Mouse (Mus musculus) hematopoietic stem cell, adult 5-6 weeks (primary cell): ENCODE results near the gene Prrc2a. TPM values are rescaled to one million over a fixed set of nuclear protein-coding genes. Genes with fewer than 3 reads are reported as not detected.

Source experiments
- ATAC-seq, 2 experiments: fragments of 125-278 bp in 1 of 2; replicated peaks in 1 of 2; 2 replicates each; pipeline ENCODE4 v1.8.0; 2016 to 2017; ENCODE audit warnings: inconsistent platforms in 2 of 2, mild to moderate bottlenecking in 2 of 2, moderate number of reproducible peaks in 2 of 2, low read depth in 1 of 2, moderate TSS enrichment in 1 of 2; ENCODE audit not compliant: low FRiP score in 2 of 2, poor library complexity in 2 of 2, severe bottlenecking in 2 of 2, insufficient read depth in 1 of 2, low TSS enrichment in 1 of 2
- total RNA-seq: library from RNA; stranded (forward); fragments of 172-1452, 232-1000 nt; gene quantifications from 2 replicates; pipeline ENCODE4 v1.2.3, GENCODE M21; 2017

The Prrc2a gene
- total RNA-seq, 1 experiment from 2014 or later: 65.9 TPM

DNA sequence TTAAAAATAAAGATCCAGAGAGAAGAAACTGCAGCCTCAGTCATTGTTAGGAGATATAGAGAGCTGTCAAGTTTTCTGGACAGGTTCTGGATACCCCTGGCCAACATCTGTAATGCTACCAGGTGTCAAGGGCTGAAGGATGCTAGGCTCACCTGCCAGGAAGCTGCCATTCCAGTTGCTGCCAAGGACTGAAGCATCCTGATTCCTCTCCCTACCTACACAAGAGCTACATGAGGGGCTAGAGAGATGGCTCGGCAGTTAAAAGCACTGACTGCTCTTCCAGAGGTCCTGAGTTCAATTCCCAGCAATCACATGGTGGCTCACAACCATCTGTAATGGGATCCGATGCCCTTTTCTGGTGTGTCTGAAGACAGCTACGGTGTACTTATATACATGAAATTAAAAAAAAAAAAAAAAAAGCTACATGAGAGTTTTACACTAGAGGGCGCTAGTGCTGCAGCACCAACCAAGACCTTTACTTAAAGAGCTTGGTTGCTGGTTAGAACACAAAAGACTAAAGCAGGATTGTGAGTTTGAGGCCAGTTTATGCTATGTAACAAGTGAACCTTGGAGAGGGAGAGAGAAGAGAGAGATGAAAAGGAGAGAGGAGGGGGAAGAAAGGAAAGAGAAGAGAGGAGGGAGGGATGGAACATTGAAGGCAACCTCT lies 4.0 kb upstream of the Prrc2a start:
- ATAC-seq: no peak

DNA sequence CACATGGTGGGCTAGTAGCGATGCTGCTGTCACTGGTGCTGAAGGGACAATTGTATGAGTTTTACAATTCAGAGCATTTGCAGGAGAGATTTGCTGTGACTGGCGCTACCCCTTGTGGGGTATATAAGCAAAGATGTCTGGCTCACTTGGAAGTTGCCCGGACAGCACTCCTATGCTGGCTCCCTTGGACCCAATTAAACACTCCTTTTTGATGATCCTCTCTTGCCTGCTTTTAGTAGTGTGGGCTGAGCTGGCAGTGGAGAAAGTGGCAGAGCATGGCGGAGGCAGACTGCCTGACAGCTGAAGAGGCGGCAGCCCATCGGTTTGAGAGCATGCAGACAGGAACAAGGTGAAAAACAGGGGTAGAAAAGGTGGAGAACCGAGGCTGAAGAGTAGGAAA lies 3.1 kb upstream of the Prrc2a start:
- ATAC-seq: no peak

DNA sequence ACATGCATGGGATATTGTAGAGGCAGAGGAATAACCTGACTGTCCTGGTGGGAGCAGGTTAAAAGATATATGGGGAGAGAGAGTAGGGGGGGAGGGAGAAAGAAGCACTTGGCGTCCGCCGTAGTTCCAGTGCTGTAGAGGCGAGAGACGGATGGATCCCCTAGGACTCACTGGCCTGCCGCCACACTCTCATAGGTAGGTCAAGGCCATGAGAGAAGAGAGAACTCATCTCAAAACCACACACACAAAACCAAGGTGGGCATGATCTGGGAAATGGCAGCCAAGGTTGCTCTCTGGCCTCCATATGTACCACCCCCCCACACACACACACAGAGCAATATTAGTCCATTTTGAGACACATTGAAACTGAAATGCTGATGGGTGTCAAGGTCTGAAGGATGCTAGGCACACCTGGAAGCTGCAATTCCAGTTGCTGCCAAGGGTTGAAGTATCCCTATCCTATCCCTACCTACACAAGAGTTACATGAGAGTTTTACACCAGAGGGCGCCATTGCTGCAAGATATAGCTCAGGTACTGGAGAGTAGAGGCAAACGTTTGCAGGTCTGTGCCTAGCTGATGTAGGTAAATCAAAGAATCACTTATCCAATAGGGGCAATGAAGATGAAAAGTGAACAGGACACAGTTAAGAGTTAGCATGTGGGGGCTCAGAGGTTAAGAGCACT lies 1.8 kb upstream of the Prrc2a start:
- ATAC-seq: no peak

DNA sequence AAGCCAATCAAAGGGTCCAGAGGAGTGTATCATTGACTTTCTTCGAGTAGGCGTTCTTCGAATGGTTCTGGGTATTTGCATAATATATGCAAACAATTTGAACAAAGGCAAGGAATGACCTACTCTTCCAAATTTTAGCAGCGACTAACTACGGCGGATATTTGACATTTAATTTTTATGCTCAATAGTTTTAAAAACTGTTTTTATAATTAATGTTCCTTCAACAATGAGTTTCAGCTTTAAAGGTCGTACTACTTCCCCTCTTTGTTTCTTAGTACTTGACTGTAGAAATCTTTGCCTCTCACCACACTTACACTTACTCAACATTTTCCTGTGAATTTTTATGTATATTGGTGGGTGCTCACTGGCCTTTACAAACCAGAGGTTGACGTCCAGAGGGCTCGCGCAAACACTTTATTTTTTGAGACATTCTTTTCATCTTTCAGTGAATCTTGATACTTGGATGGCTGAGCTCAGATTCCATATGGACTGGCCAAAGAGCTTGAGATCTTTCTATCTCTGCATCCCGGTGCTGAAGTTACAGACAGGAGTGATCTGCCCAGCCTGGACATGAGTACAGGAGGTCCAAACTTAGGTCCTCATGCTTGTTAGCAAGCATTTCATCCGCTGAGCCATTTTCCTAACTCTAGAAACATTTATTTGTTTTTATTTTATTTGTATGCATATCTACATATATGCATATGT lies 906 bp upstream of the Prrc2a start:
- no peak for ATAC-seq

DNA sequence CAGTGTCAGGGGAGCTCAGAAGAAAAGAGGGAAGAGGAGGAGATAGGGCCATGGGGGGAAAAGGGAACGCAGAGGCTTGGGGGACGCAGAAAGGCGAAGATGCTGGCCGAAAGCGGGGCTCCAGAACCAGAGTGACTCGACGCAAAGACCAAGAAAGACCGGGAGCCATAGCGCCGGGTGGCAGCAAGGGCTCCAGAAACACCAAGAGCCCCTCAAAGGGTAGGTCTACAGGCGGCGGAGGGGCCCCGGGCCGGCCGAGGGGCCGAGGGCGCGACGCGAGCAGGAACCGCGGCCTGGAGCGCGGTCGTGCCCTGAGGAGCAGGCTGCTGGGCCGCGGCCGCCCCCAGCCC lies 504 bp downstream of the Prrc2a start:
- no peak for ATAC-seq

DNA sequence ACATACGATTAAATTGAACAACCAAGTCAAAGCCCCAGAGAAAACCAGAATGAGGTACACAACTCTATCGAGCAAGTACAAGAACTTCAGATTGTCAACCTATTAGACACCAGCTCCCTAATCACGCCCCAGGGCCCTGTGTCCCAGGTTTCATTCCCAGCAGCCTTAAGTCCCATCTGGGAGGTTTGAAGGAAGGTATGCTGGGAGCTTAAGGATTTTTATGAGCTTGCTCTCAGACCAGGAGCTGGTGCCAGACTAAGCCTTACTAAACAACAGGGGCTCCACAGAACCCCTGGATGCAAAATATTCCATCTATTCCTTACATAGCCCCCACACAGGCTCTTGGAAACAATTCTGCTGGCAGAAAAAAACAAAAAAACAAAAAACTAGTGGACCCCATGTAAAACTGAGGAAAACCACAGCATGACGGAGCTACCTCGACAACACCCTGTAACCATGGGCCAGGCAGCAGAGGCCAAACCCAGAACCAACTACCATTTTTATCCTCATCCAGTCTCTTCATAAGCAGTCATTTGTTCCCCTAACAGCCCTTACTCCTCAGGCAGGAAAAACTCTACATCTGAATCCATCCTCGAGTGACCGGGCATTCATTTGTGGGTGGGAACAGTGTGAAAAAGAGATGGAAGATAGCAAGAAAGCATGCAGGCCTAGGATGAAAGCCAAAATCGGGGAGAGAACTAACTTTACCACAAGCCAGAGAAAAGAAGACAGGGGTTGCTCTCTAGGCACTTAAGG lies 1.2 kb downstream of the Prrc2a start:
- no peak for ATAC-seq

DNA sequence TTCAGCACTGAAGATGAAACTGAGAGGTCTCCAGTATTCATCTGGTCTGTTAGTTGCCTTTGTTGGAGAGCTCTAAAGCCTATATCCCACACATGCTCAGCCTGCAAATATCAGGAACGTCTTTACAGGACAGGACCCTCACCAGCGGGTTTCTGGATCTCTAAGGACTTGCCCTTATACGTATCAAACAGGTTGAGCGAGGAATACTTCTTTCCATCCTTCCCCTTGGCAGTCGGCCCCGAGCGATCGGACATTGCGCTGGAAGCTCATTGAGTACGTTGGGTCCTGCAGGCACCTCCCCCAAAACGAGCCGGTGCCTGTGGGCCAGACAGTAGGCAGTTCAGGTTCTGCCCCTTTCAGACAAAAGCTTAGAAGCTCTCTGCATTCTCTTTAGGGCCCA lies 2.0 kb downstream of the Prrc2a start:
- no peak for ATAC-seq

DNA sequence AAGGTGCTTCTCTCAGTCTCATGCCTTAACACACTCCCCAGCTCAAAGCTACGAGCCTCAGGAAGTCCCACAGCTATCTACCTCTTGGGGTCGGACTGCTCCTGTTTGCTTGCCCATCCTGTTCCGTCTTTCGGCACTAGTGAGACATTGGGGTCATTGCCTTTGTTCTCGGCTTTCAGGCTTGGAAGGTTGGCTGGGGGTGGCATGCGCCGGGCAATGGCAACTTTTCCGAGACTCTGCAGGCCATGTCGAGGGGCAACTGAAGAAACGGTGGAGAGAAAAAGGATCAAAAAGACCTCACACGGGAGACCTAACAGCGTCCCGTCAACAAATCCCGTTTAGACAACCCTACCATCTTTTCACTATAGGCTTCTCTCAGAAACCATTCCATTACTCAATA lies 2.6 kb downstream of the Prrc2a start:
- ATAC-seq: no peak

DNA sequence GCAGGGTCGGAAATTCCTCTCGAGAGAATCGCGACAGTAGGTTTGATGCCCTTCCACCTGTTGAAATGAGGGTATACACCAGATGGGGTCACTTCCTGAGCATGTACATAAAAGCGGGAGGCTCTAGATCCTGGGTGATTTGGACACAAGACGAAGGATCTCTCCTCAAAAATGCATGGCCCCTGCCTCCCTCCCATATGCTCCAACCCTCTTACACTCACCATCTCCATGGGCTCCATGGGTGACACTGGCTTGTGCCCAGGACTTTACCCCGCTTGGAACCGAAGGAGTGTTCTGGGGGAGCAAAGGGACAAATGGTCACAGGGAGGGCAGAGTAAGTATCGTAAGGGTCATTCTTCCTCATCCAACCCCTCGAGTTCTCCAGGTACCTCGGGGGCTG lies 3.3 kb downstream of the Prrc2a start:
- ATAC-seq: no peak

DNA sequence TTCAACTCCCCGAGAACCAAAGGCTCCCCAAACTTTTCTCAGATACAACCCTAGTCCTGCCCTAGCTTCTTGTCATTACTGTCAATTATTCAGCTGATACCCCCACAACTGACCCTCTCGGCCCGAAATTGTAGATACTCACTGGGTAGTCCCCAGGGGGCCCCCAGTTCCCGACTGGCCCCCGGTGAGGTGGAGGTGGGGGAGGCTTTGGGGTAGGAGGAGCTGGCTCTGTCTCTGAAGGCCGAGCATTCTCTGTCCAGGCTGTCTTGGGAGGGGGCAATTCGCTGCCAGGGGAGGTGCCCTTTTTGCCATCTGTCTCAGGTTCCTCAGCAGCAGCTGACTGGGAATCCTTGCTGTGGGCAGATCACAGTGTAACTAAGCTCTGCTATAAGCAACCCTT lies 5.1 kb downstream of the Prrc2a start:
- ATAC-seq: no peak

DNA sequence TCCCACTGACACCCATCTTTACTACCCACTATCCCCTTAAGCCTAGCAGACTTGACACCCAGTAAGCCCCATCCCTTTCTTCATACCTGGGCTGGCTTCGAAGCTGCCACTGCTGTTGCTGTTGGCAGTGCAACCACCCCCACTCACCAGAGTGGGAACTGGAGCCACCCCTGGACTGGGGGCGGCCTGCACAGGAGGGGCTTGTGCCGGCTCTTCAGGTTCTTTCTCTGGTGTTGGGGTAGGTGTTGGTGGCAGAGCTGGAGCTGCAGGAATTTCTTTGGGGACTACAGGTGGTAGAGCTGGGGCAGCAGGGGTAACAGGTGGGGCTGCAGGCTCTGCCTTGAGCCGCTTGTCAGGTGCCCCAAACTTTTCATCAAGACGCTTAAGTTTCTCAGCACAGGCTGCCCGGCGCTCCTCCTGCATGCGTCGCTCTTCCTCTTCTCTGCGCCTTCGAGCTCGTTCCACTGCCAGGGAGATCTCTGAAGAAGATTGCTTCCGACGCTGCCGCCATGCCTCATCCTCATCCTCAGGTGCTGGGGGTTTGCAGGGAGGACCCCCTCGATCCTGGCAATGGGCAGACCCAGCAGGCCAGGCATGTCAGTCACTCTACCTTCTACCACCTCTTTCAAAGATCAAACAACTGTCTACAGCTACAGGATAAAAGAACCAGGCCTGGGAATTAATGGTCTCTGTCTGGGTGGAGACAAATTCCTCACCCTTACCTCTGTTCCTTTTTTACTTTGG lies 5.7 kb downstream of the Prrc2a start:
- no peak for ATAC-seq

DNA sequence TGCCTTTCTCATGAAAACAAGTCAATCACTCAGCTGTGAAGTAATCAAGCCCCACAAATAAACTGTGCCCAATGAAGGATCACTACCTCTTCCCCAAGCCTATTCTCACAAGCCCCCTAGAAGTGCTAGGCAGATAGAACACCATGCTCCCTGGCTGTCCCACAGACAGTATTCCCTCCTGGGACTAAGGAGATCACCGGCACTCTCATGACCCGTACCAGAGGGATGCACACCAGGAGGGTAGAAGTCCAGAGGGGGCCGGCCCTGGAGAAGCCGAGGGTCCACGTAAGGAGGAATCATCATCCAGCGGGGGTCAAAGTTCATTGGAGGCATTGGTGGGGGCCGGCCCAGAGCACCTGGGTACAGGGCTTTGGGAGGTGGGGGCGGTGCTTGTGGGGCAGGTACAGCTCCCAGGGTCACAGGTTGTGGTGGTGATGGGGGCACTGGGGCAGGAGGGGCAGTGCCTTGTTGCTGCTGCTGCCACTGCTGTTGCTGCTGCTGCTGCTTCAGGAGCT lies 7.0 kb downstream of the Prrc2a start:
- ATAC-seq: no peak

DNA sequence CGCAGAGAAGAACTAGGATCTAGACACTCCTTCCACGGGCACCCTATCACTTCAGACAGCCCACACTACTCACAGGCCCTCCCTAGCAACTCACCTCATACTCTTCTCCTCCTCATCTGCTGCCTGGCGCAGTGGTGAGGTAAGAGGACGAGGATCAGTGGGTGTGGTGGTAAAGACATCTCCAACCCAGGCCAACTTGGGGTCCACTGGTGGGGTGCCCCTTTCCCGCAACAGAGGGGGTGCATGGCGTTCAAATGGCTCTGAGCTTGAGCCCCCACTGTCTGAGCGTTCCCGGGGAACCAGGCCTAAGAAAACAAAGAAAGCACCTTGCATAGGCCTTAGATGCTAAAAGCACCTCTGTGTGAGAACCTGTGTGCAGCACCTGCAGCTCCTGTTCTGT lies 7.4 kb downstream of the Prrc2a start:
- no peak for ATAC-seq

DNA sequence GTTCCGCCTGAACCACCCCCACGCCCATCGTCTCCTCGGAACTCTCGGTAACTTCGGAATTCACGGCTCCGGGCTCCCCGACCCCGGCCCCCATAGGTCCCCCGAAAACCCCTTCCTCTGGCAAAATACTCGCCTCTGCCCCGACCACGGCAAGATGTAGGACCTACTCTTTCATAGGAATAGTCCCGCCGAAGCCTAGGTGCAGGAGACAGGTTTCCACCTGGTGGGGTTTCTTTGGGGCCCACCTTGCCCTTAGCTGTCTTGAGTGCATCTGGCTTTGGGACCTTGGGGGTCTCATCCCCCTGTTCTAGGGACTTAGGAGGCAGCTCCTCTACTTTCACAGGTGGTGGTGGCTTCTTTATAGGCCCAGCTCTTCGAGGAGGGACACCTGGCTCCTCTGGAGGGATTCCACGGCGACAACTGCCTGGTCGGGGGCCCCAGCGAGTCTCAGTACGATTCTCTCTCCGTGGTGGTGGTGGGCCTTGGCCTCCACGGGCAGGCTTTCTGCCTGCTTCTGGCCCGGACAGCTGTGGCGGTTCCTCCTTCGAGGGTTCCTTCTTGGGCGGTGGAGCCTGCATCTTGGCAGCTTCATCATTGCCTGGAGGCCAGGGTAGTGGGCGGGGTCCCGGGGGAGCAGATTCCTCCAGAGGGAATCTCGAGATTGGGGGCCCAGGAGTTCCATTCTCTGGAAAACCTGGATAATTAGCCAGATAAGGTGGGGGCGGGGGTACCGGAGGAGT lies 8.1 kb downstream of the Prrc2a start:
- ATAC-seq: no peak

DNA sequence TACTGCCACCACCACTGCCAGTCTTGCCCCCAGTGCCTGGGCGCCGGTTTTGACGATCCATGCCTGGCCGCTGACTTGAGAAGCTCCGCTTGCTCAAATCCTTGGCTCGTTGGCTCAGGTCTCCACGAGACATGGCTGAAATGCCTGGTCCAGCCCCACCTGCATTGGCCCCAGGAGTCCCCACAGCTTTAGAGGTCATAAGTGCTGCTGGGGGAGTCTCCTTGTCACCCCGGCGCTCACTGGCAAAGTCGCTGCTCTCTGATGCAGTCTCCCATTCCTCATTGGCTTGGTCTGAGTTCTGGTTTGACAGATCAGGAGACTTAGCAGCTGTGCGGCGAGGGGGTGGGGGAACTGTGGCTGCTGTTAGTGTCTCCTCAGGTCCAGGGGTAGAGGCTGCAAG lies 9.2 kb downstream of the Prrc2a start:
- ATAC-seq: no peak

DNA sequence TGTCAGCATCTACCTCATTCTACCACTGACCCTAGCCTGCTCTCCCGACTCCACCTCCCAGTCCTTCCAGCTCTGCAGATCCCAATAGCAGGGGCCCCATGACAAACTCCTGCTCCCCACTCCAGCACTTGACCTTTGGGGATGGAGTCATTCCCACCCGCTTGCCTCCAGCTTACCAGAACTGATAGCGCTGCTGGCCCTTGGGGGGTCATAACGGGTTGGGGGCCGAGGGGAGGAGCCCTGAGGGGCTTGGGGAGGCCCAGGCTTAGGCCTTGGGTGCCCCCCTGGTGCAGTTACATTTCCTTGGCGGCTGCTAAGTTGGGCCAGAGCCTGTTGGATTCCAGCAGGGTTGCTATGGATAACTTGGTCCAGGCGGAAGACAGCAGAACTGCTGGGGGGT lies 10.1 kb downstream of the Prrc2a start:
- ATAC-seq: no peak

DNA sequence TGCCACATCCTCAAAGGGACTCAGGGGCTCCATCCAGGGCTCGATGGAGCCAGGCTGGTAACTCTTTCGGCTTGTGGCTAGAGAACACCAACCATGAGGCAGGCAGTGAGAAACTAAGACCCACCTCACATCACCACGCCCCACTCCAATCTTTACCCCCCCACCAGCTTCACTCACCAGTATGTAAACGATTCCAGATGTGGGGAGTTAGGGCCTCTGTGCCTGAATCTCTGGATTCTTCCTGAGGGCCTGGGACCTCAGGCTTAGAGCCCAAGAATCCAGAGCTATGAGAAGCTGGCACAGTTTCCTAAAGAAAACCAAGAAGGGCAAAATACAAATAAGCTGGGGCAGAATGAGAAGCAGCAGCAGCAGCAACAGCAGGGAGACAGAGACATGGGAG lies 10.8 kb downstream of the Prrc2a start:
- ATAC-seq: no peak
